Mouse (Mus musculus) stomach, embryonic 16.5 days (tissue): ENCODE results near the gene Csnk1g2. TPM values are rescaled to one million over a fixed set of nuclear protein-coding genes. Genes with fewer than 3 reads are reported as not detected.

Experiments used
- ATAC-seq: fragments of 200-750 bp; cut with Nextera tagmentation; 2 replicates; pipeline ENCODE4 v1.8.0; 2017; ENCODE audit warnings: moderate number of reproducible peaks, moderate TSS enrichment; ENCODE audit not compliant: insufficient read depth, low FRiP score
- H3K27ac ChIP-seq: fragments of 300-500 bp; sonication (generic); 2 replicates; pipeline ENCODE4 v1.5.1; 2014; ENCODE audit warnings: low read length
- H3K27me3 ChIP-seq: fragments of 300-500 bp; sonication (generic); 2 replicates; pipeline ENCODE4 v1.6.1; 2014; ENCODE audit warnings: low read length, control low read depth, mixed read lengths; ENCODE audit not compliant: control insufficient read depth, insufficient read depth
- H3K36me3 ChIP-seq: fragments of 300-500 bp; sonication (generic); 2 replicates; pipeline ENCODE4 v1.6.1; 2014; ENCODE audit warnings: low read length; ENCODE audit not compliant: control insufficient read depth, insufficient read depth
- H3K4me1 ChIP-seq: fragments of 300-500 bp; sonication (generic); 2 replicates; pipeline ENCODE4 v1.6.1; 2014; ENCODE audit warnings: low read length, control low read depth, mixed read lengths; ENCODE audit not compliant: control insufficient read depth, insufficient read depth
- H3K4me2 ChIP-seq: fragments of 300-500 bp; sonication (generic); 2 replicates; pipeline ENCODE4 v1.6.1; 2014; ENCODE audit warnings: low read depth, low read length, mixed read lengths
- H3K4me3 ChIP-seq: fragments of 300-500 bp; sonication (generic); replicated peaks from 2 replicates; pipeline ENCODE4 v1.5.1; 2014; ENCODE audit warnings: mild to moderate bottlenecking, low read length
- H3K9ac ChIP-seq: fragments of 300-500 bp; sonication (generic); 2 replicates; pipeline ENCODE4 v1.6.1; 2014; ENCODE audit warnings: low read length
- H3K9me3 ChIP-seq: fragments of 300-500 bp; sonication (generic); replicated peaks from 2 replicates; pipeline ENCODE4 v1.6.1; 2016; ENCODE audit warnings: low read length, control low read depth; ENCODE audit not compliant: control insufficient read depth
- WGBS: fragments of 180-500 bp; shearing (Covaris S2); extraction: QIAGEN DNeasy Blood & Tissue Kit; methylation state at CpG from one replicate; pipeline ENCODE4 v1.1.7; 2014; 5-methylcytosine and 5-hydroxymethylcytosine counted together
- polyA plus RNA-seq: library from polyadenylated mRNA; unstranded; fragments of >200 nt; fragmentation: Nextera tagmentation; extraction: Ambion mirVana; gene quantifications from 2 replicates; pipeline ENCODE4 v1.2.1, GENCODE M21; 2015

Gene Csnk1g2
- polyA plus RNA-seq, 1 experiment from 2014 or later = 18.1 TPM

DNA sequence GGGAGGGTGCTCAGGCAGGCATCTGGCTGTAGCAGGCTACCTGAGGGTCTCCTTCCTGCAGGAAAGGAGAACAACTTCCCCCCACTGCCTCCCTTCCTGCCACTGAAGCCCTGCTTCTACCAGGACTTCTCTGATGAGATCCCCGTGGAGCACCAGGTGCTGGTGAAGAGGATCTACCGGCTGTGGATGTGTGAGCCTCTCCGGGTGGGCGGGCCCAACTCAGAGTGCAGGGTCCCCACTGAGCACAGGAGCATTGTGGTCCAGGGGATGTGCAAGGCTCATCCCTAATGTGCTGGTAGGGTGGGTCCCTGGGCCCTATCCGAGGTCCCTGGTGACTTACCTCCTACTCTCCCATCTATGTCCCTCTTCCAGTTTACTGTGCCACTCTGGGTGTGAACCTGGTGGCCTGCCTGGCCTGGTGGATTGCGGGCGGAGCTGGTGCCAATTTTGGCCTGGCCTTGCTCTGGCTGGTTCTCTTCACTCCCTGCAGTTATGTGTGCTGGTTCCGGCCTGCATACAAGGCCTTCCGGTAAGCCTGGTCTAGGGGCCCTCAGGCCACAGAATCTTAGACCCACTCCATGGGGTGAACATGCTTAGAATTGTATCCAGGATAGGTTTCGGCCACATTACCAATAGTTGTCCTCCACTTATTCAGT, 13.2 kb upstream of the Csnk1g2 start:
- Histone ChIP-seq H3K4me2 (no peak overlapping the region), H3K9ac (no peak overlapping the region), H3K4me3 (no peak overlapping the region), H3K27ac (no peak overlapping the region), H3K9me3 (no peaks in the 10 kb centered on the region), H3K4me1 (peaks cover 3% of the 10 kb centered on the region; the same call in 1 of the 2 replicates), H3K36me3 (peaks cover 24% of the 10 kb centered on the region), H3K27me3 (no peaks in the 10 kb centered on the region)
- no peak for ATAC-seq
- WGBS = 93% methylated on average over 10 of the region's 10 CpGs

DNA sequence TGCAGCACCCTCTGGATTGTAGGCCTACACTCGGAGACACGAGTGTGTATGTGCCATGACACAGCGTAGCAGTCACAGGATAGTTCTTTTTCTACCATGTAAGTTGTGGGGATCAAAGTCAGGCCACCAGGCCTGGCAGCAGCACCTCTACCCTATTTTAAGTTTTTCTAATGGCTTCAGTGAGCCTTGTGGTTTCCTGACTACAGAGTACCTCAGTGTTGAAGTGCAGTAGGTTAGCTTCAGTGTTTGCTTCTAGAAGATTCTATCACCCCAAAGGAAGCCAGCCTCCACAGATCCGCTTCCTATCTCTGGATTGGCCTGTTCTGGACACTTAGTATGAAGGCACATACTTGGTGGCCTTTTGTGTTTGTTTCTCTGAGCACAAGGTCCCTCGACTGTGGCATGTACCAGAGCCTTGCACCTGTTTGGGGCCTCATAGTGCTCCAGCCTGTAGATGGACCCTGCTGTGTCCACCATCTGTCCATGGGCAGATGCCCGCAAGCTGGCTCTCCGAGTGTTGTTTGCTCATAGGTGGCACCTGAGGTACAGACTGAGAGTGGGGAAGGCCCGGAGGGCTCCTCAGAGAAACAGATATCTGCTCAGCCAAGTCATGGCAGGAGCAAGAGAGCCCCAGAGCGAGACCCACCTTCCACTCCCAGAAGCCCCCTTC, 12.4 kb upstream of the Csnk1g2 start:
- no peak overlapping the region for H3K27ac ChIP-seq
- H3K9ac ChIP-seq = no peak overlapping the region
- H3K4me3 ChIP-seq = no peak overlapping the region
- H3K9me3 ChIP-seq = no peaks in the 10 kb centered on the region
- ATAC-seq = no peak
- H3K27me3 ChIP-seq = no peaks in the 10 kb centered on the region
- peaks cover 24% of the 10 kb centered on the region for H3K36me3 ChIP-seq
- no peak overlapping the region for H3K4me2 ChIP-seq
- 91% methylated on average over 9 of the region's 9 CpGs for WGBS
- peaks cover 3% of the 10 kb centered on the region; the same call in 1 of the 2 replicates for H3K4me1 ChIP-seq

DNA sequence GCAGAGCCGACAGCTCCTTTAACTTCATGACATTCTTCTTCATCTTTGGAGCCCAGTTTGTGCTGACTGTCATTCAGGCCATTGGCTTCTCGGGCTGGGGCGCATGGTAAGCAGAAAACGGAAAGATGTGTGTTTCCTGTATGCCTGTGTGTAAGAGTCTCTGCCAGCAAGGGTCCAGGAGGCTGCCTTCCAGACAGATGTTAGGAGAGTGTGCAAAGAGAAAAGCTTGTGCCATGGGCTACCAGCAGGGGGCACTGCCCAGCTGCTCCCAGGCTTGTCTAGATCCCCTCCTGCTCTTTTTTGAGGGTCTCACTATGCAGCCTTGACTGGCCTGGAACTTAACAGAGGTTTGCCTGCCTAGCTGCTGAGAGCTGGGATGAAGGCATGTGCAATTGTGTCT, 11.6 kb upstream of the Csnk1g2 start:
- H3K4me3 ChIP-seq = no peak overlapping the region

DNA sequence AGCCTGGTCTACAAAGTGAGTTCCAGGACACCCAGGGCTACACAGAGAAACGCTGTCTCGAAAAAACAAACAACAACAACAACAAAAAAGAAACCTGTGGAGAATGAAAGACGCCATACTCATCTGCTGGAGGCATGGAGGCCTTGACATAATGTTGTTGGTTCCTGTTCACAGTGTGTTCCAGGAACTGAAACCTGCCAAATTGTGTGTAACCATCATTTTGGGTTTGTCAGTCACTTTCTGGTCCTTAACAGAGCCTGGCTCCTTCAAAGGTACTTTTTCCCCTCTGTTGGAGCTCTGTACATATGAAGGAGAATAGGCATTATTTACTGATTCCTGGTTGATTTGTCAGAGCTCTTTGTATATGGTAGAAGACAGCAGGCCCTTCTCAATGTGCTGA, 10.7 kb upstream of the Csnk1g2 start:
- ATAC-seq = no peak
- H3K27ac ChIP-seq = no peak overlapping the region
- no peaks in the 10 kb centered on the region for H3K4me1 ChIP-seq
- no peak overlapping the region for H3K4me3 ChIP-seq
- WGBS = 85% methylated on average over 3 of the region's 3 CpGs
- no peaks in the 10 kb centered on the region for H3K9me3 ChIP-seq
- H3K36me3 ChIP-seq = peaks cover 24% of the 10 kb centered on the region
- H3K27me3 ChIP-seq = no peaks in the 10 kb centered on the region
- H3K9ac ChIP-seq = no peak overlapping the region
- H3K4me2 ChIP-seq = no peak overlapping the region

More for the DNA sequence above, 11.6 kb upstream of the Csnk1g2 start:
- no peaks in the 10 kb centered on the region for H3K9me3 ChIP-seq
- H3K27ac ChIP-seq = no peak overlapping the region
- peaks cover 24% of the 10 kb centered on the region for H3K36me3 ChIP-seq
- no peak overlapping the region for H3K4me2 ChIP-seq
- ATAC-seq = no peak
- peaks cover 3% of the 10 kb centered on the region; the same call in 1 of the 2 replicates for H3K4me1 ChIP-seq
- 64% methylated on average over 4 of the region's 4 CpGs for WGBS
- H3K9ac ChIP-seq = no peak overlapping the region
- H3K27me3 ChIP-seq = no peaks in the 10 kb centered on the region

DNA sequence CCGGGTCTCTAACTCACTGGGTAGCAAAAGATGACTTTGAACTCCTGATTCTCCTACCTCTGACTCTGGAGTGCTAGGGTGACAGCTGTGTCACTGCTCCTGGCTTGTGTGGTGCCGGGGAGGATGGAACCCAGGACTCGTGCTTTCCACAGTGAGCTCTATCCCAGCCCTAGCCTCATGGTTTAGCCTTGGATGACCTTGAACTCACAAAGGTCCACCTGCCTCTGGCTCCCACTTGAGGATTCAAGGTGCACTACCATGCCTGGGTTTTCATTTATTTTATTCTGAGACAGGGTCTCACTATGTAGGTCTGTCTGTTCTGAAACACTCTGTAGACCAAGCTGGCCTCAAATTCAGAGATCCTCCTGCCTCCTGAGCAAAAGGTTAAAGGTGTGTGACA, 8.8 kb upstream of the Csnk1g2 start:
- no peaks in the 10 kb centered on the region for H3K27me3 ChIP-seq
- 74% methylated on average over 3 of the region's 3 CpGs for WGBS
- no peak overlapping the region for H3K4me3 ChIP-seq
- no peak overlapping the region for H3K4me2 ChIP-seq
- no peak overlapping the region for H3K27ac ChIP-seq
- no peak for ATAC-seq
- H3K9me3 ChIP-seq = no peaks in the 10 kb centered on the region
- H3K9ac ChIP-seq = no peak overlapping the region
- peaks cover 6% of the 10 kb centered on the region; the same call in 1 of the 2 replicates for H3K36me3 ChIP-seq
- H3K4me1 ChIP-seq = no peaks in the 10 kb centered on the region

DNA sequence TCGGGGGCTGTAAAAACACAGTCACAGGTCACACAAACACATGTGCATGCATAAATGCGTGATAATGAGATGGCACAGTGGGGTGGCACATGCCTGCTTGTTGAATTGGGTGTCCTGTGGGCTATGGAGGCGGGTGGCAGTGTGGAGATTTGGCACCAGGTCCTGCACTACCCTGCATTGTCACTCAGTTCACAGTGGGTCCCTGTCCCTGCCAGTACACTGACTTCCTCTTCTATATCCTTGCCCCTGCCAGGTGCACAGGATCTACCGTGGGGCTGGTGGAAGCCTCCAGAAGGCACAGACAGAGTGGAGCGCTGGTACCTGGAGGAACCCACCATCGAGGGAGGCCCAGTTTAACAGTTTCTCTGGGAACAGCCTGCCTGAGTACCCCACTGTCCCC, 8.3 kb upstream of the Csnk1g2 start:
- no peak overlapping the region for H3K9ac ChIP-seq
- no peak overlapping the region for H3K27ac ChIP-seq
- 88% methylated on average over 6 of the region's 6 CpGs for WGBS
- no peaks in the 10 kb centered on the region for H3K27me3 ChIP-seq
- no peaks in the 10 kb centered on the region for H3K4me1 ChIP-seq
- no peak for ATAC-seq
- no peak overlapping the region for H3K4me3 ChIP-seq
- H3K9me3 ChIP-seq = no peaks in the 10 kb centered on the region
- 0 out of 2 replicates have a peak, but pooled peaks cover under 1% of the 10 kb centered on the region for H3K36me3 ChIP-seq
- no peak overlapping the region for H3K4me2 ChIP-seq

DNA sequence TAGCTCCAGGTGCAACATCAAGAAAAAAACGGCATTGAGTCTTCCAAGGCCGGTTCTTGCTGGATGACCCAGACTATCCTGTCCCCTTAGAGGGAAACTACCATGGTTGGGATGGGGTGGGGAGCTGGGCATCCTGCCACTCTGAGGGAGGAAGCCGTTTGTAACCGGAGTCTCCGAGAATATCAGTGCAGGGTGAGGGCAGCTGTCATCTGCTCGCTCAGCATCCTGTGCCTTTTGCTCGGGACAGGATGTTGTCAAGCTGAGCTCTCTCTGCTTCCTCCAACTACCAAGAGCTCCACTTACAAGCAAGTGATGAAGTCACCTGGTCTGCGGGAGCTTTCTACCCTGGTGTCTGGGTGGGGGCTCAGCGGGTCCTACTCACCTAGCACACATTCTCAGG, 4.5 kb upstream of the Csnk1g2 start:
- no peak overlapping the region for H3K4me3 ChIP-seq
- no peaks in the 10 kb centered on the region for H3K9me3 ChIP-seq
- no peaks in the 10 kb centered on the region for H3K36me3 ChIP-seq
- no peak overlapping the region for H3K27ac ChIP-seq
- H3K27me3 ChIP-seq = no peaks in the 10 kb centered on the region
- ATAC-seq = no peak
- no peak overlapping the region for H3K9ac ChIP-seq
- H3K4me1 ChIP-seq = peaks cover 3% of the 10 kb centered on the region
- H3K4me2 ChIP-seq = no peak overlapping the region
- WGBS = 66% methylated on average over 9 of the region's 9 CpGs

DNA sequence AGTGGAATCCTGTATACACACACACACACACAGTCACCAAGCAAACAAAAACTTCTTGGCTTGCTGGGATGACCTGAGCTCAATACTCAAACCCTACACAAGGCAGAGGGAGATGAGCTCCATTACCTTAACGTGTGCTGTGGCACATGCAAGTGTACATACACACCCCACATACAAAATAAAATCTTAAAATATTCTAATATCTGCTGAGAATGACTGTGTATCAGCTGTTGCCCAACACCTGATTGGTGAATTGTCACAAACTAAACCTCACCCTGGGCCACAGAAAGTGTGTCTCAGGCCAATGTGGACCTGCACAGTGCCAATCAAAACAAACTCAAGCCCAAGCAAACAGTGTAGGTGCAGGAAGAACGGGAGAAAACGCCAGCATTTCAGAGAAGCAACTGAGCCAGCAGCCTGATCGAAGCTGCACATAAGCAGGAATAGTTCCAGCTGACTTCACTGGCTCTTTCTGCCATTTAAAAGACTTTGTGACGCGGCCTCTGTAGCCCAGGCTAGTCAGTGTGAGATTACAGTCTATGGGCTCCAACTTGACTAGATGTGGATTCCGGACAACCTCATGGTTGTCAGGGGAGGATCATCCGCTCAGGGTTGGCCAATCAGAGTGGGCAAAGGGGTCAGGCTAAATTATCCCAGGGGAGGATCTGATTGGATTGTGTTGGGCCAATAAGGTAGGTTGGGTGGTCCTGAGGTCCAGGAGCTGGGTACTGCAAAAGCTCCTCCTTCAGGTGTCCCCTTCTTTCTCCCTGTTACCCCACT, 3.0 kb upstream of the Csnk1g2 start:
- H3K9me3 ChIP-seq = no peaks in the 10 kb centered on the region
- H3K4me2 ChIP-seq = no peak overlapping the region
- peaks cover 18% of the 10 kb centered on the region for H3K4me1 ChIP-seq
- no peaks in the 10 kb centered on the region for H3K36me3 ChIP-seq
- no peaks in the 10 kb centered on the region for H3K27me3 ChIP-seq
- H3K27ac ChIP-seq = no peak overlapping the region
- H3K9ac ChIP-seq = no peak overlapping the region
- no peak for ATAC-seq
- H3K4me3 ChIP-seq = no peak overlapping the region
- WGBS = 37% methylated on average over 8 of the region's 8 CpGs

DNA sequence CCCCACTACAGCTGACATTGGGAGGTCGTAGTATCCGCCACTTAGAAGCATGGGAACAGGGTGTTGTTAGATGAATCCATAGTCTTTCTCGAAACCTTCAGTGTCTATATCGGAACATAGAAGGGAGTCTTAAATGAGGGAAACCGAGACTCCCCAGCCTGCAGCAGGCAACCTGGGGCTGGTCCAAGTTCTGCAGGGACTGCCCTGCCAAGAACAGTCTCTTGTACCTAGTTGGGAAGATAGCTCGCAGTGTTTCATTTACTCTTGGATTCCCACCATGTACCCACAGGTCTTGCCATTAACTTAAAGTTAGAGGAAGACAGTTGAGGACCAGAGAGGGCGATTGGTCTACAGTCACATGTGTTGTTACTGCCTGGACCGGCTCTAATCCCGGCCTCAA, 2.3 kb upstream of the Csnk1g2 start:
- Histone ChIP-seq H3K4me3 (no peak overlapping the region), H3K27me3 (no peaks in the 10 kb centered on the region), H3K9me3 (no peaks in the 10 kb centered on the region), H3K9ac (no peak overlapping the region), H3K4me2 (no peak overlapping the region), H3K4me1 (peaks cover 20% of the 10 kb centered on the region), H3K36me3 (no peaks in the 10 kb centered on the region), H3K27ac (no peak overlapping the region)
- ATAC-seq = no peak
- WGBS = 82% methylated on average over 9 of the region's 9 CpGs
